In the genomic region with DNA sequence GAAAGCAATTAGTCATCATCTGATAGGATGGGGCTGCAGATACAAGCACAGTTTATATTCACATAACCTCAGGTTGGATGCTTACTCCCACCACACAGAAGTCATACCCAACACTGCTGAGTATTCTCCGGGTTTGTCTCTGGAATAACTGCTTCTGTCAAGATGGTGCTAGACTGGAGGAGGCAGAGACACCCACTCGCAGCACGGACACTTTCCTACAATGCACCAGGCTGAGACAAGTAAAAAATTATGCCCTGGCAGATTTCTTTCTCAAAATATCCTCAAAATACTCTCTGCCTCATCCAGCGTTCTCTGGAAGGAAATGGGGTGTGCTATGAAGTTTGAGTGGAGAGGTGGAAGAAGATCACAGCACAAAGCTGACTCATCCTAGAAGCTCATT, we compare ENCODE assay signal across 19 mouse cellular contexts.
DNase-seq lines count a peak whose midpoint lies in the region; ATAC-seq and TF ChIP-seq lines count a peak whose summit lies in the region.
"Had no signal": no experiment of that assay in that cellular context is flagged by ENCODE, and none has a peak within 500 bp of the region (broad histone marks: within the 10 kb centered on the region; RNA-seq: fewer than 3 reads in every experiment).

No protein-coding gene starts in this region.

- no peak for TF ChIP-seq CTCF in left cerebral cortex, adult 2 months (IDR thresholded peaks at IDR 0.05)

- H3K27me3 ChIP-seq in hindbrain, embryonic 10.5 days (ENCODE audit: insufficient read depth, poor library complexity, severe bottlenecking): no peaks in the 10 kb centered on the region
- H3K27me3 ChIP-seq: heart, embryonic 13.5 days; limb, embryonic 12.5 days; midbrain, embryonic 15.5 days had no signal

- no peaks in the 10 kb centered on the region for H3K4me1 ChIP-seq in hindbrain, embryonic 10.5 days (replicated peaks)
- H3K4me1 ChIP-seq: limb, embryonic 12.5 days; midbrain, embryonic 15.5 days had no signal

- intact Hi-C loops in left cerebral cortex, adult 2 months (cut with DNase I): loop anchor here (1.0 to 5.0 kb wide), 10 partner anchors 140 to 564 kb away; no protein-coding TSS in a partner anchor

- 91% methylated on average over 4 of the region's 4 CpGs for WGBS in hindbrain, embryonic 10.5 days

- no peaks in the 10 kb centered on the region for H3K36me3 ChIP-seq in hindbrain, embryonic 10.5 days
- H3K36me3 ChIP-seq: heart, embryonic 13.5 days; limb, embryonic 12.5 days; midbrain, embryonic 15.5 days had no signal

- peak overlapping the region; percentile 70 for H3K27ac ChIP-seq in left cerebral cortex, adult 2 months
- H3K27ac ChIP-seq in hindbrain, embryonic 10.5 days: no peak overlapping the region
- H3K27ac ChIP-seq: heart, embryonic 13.5 days; limb, embryonic 12.5 days; liver, embryonic 14.5 days; midbrain, embryonic 15.5 days had no signal

- peak; percentile 15 to 49 for DNase-seq in frontal cortex, postnatal 10 days (ENCODE audit: low spot score in 2 of 2)
- DNase-seq in left cerebral cortex, adult 2 months (ENCODE audit: extremely low spot score in 1 of 2, low spot score in 2 of 2): peak; percentile 66 to 67
- peak; percentile 9 for DNase-seq in right cerebral cortex, postnatal 14 days
- DNase-seq in cerebellum, adult 11-12 months: no peak
- DNase-seq in spleen, postnatal 4 days (ENCODE audit: low spot score in 2 of 2): no peak
- no peak for DNase-seq in hindbrain, embryonic 10.5 days (ENCODE audit: low spot score)
- DNase-seq: cerebellum, postnatal 14 days; embryo, embryonic 11 days; heart, adult 11 months; heart, postnatal 36 days; kidney, adult 2 months; kidney, postnatal 25 days; thymus, adult 18-20 months had no signal

- ATAC-seq in frontal cortex, adult (ENCODE audit: low TSS enrichment): peak; percentile 99
- ATAC-seq: lung, postnatal 0 days; midbrain, embryonic 15.5 days had no signal

- H3K9me3 ChIP-seq in hindbrain, embryonic 10.5 days: no peaks in the 10 kb centered on the region
- H3K9me3 ChIP-seq: heart, embryonic 13.5 days; limb, embryonic 12.5 days; midbrain, embryonic 15.5 days had no signal

- H3K4me3 ChIP-seq in left cerebral cortex, adult 2 months: no peak overlapping the region
- no peak overlapping the region for H3K4me3 ChIP-seq in hindbrain, embryonic 10.5 days
- H3K4me3 ChIP-seq: heart, embryonic 13.5 days; limb, embryonic 12.5 days; midbrain, embryonic 15.5 days had no signal

Comparison
In these comparisons a context has a peak if more than half of its experiments do, and no peak if none do; other contexts are left out.
1. DNase-seq: peak in frontal cortex, postnatal 10 days (2 of 2), left cerebral cortex, adult 2 months (2 of 2) and right cerebral cortex, postnatal 14 days (single experiment); none in cerebellum, adult 11-12 months (single experiment), spleen, postnatal 4 days (0 of 2) and hindbrain, embryonic 10.5 days (single experiment).